Mouse (Mus musculus) midbrain, embryonic 10.5 days (tissue): Measurements from ENCODE around the gene Zdhhc18. TPM values are rescaled to one million over a fixed set of nuclear protein-coding genes. Genes with fewer than 3 reads are reported as not detected.

Experiments
- DNase-seq: peaks from one replicate; pipeline ENCODE4 v3.0.0-alpha.2; 2017; ENCODE audit warnings: low spot score
- H3K27ac ChIP-seq: fragments of 300-500 bp; sonication (generic); replicated peaks from 2 replicates; pipeline ENCODE4 v1.5.1; 2016; ENCODE audit warnings: mild to moderate bottlenecking
- H3K27me3 ChIP-seq: fragments of 300-500 bp; sonication (generic); 2 replicates; pipeline ENCODE4 v1.6.1; 2016; ENCODE audit warnings: low read depth, mild to moderate bottlenecking; ENCODE audit not compliant: poor library complexity, severe bottlenecking
- H3K36me3 ChIP-seq: fragments of 300-500 bp; sonication (generic); 2 replicates; pipeline ENCODE4 v1.6.1; 2016; ENCODE audit warnings: mild to moderate bottlenecking, moderate library complexity
- H3K4me1 ChIP-seq: fragments of 300-500 bp; sonication (generic); 2 replicates; pipeline ENCODE4 v1.6.1; 2016
- H3K4me3 ChIP-seq: fragments of 300-500 bp; sonication (generic); 2 replicates; pipeline ENCODE4 v1.5.1; 2016; ENCODE audit warnings: mild to moderate bottlenecking, moderate library complexity
- H3K9me3 ChIP-seq: fragments of 300-500 bp; sonication (generic); replicated peaks from 2 replicates; pipeline ENCODE4 v1.6.1; 2016; ENCODE audit warnings: mild to moderate bottlenecking
- WGBS: fragments of 180-500 bp; shearing (Covaris S2); methylation state at CpG from one replicate; pipeline ENCODE4 v1.1.7; 2016; 5-methylcytosine and 5-hydroxymethylcytosine counted together
- polyA plus RNA-seq: library from polyadenylated mRNA; unstranded; fragments of >200 nt; fragmentation: Nextera tagmentation; extraction: Ambion mirVana; gene quantifications from 2 replicates; pipeline ENCODE4 v1.2.1, GENCODE M21; 2016

Zdhhc18 gene
- polyA plus RNA-seq = 3.0 and 3.1 TPM in 2 replicates

- WGBS = 40% methylated on average over 7 of the region's 7 CpGs
- peak within 1 kb of the TSS; percentile 37 for H3K4me3 ChIP-seq
Observed at GRCm38 (mm10) chr4:133649989-133650699, at the start of gene Zdhhc18. Gene Zdhhc18 (minus strand): TSS chr4:133650154.

GRCm38 (mm10) chr4:133695363-133695762, 45.4 kb upstream of the Zdhhc18 start:
- Histone ChIP-seq H3K9me3 (no peaks in the 10 kb centered on the region), H3K4me3 (no peak overlapping the region), H3K27ac (no peak overlapping the region), H3K4me1 (no peaks in the 10 kb centered on the region), H3K36me3 (peaks cover 94% of the 10 kb centered on the region), H3K27me3 (no peaks in the 10 kb centered on the region)
- DNase-seq = no peak
- WGBS = 88% methylated on average over 3 of the region's 3 CpGs

More at GRCm38 (mm10) chr4:133649989-133650699, at the start of gene Zdhhc18:
- peaks cover 11% of the 10 kb centered on the region for H3K4me1 ChIP-seq
- DNase-seq = peak; percentile 75
- no peaks in the 10 kb centered on the region for H3K36me3 ChIP-seq
- H3K27ac ChIP-seq = peak within 1 kb of the TSS; percentile 29; the same call in 1 of the 2 replicates
- H3K9me3 ChIP-seq = peaks cover 2% of the 10 kb centered on the region; the same call in 1 of the 2 replicates
- no peaks in the 10 kb centered on the region for H3K27me3 ChIP-seq

- no peak overlapping the region for H3K4me3 ChIP-seq
- no peaks in the 10 kb centered on the region for H3K27me3 ChIP-seq
- no peak for DNase-seq
- H3K36me3 ChIP-seq = peaks cover 100% of the 10 kb centered on the region
- WGBS = 87% methylated on average over 5 of the region's 5 CpGs
- H3K9me3 ChIP-seq = no peaks in the 10 kb centered on the region
- H3K27ac ChIP-seq = no peak overlapping the region
- no peaks in the 10 kb centered on the region for H3K4me1 ChIP-seq
Observed at GRCm38 (mm10) chr4:133690252-133690651, 40.3 kb upstream of the Zdhhc18 start.

DNA sequence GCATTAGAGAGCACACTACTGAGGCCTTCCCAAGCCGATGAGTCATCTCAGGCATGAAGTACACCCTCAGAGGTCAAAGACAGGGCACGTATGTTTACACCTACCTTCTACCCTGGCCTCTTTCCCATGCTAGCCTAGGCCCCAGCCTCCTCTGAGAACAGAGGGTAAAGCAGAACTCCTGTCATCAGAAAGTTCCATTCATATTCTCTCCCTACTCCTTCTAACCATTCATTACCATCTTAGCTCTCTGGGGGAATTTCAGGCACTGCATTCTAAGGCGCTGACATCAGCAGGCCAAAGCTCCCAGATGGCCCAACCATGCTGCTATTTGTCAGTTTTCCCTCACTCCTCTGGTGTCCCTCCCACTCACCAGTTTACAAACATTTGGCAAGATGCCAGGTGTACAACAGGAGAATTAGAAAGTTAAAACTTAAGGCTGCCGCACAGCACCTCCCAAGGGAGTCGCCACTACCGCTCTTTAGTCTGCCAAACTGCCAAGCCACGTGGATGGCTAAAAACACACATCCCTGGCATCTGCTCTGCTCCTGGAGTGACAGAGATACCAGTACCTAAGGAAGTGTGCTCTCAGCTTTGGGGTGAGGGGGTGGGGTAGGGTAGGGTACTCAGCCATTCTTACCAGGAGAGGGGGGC, 38.6 kb upstream of the Zdhhc18 start:
- Histone ChIP-seq H3K27me3 (no peaks in the 10 kb centered on the region), H3K4me3 (no peak overlapping the region), H3K36me3 (peaks cover 100% of the 10 kb centered on the region), H3K4me1 (no peaks in the 10 kb centered on the region), H3K9me3 (no peaks in the 10 kb centered on the region), H3K27ac (no peak overlapping the region)
- DNase-seq = no peak
- WGBS = 92% methylated on average over 7 of the region's 7 CpGs

DNA sequence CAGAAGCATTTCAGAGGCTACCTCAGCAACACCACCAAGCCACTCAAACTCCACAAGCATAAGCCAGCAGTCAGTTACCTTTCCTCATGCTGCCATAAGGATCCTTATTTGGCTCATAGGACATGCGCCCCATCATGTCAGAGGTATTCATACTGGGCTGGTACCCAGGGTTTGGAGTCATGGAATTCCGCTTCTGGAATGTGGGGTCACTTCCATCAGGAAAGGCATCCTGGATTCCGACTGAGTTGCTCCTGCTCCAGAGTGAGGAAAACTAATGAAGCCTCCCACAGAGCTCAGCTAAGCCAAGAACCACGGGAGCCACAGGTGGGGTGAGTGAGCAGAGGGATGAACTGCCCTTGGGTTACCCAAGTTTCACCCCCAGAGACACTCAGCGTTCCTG, 37.2 kb upstream of the Zdhhc18 start:
- Histone ChIP-seq H3K36me3 (peaks cover 100% of the 10 kb centered on the region), H3K27ac (no peak overlapping the region), H3K9me3 (no peaks in the 10 kb centered on the region), H3K27me3 (no peaks in the 10 kb centered on the region), H3K4me1 (no peaks in the 10 kb centered on the region), H3K4me3 (no peak overlapping the region)
- no peak for DNase-seq
- WGBS = 87% methylated on average over 5 of the region's 5 CpGs

GRCm38 (mm10) chr4:133686512-133686911, 36.6 kb upstream of the Zdhhc18 start:
- Histone ChIP-seq H3K4me3 (no peak overlapping the region), H3K27me3 (no peaks in the 10 kb centered on the region), H3K4me1 (no peaks in the 10 kb centered on the region), H3K27ac (no peak overlapping the region), H3K9me3 (no peaks in the 10 kb centered on the region), H3K36me3 (peaks cover 100% of the 10 kb centered on the region)
- no peak for DNase-seq
- WGBS = 93% methylated on average over 11 of the region's 11 CpGs

GRCm38 (mm10) chr4:133680206-133680786, 30.3 kb upstream of the Zdhhc18 start:
- no peak overlapping the region for H3K4me3 ChIP-seq
- H3K27ac ChIP-seq = no peak overlapping the region
- no peaks in the 10 kb centered on the region for H3K9me3 ChIP-seq
- peaks cover 72% of the 10 kb centered on the region for H3K36me3 ChIP-seq
- no peak for DNase-seq
- H3K4me1 ChIP-seq = peaks cover 29% of the 10 kb centered on the region
- 93% methylated on average over 14 of the region's 14 CpGs for WGBS
- no peaks in the 10 kb centered on the region for H3K27me3 ChIP-seq

- Histone ChIP-seq H3K36me3 (peaks cover 65% of the 10 kb centered on the region), H3K4me3 (no peak overlapping the region), H3K27me3 (no peaks in the 10 kb centered on the region), H3K27ac (no peak overlapping the region), H3K4me1 (peaks cover 32% of the 10 kb centered on the region), H3K9me3 (no peaks in the 10 kb centered on the region)
- DNase-seq = no peak
- 95% methylated on average over 7 of the region's 7 CpGs for WGBS
Observed at GRCm38 (mm10) chr4:133679629-133680028, 29.7 kb upstream of the Zdhhc18 start.

DNA sequence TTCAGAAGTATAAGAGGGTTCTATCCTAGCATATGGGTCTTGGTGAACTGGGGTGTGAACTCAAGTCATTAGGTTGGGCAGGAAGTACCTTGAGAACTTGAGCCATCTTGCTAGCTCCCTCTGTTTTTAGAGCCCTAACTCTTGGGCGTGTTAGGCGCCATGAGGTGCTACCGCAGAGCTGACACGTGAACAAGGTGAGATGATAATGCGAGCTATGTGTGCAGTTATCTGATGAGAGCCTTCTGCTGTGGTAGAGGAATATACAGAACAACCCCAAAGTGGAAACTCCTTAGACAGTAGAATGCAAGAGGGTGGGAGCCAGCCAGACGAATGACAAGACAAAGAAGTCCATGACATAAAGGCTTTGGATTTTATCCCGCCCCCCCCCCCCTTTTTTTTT, 27.3 kb upstream of the Zdhhc18 start:
- 83% methylated on average over 7 of the region's 7 CpGs for WGBS
- H3K27ac ChIP-seq = no peak overlapping the region

DNA sequence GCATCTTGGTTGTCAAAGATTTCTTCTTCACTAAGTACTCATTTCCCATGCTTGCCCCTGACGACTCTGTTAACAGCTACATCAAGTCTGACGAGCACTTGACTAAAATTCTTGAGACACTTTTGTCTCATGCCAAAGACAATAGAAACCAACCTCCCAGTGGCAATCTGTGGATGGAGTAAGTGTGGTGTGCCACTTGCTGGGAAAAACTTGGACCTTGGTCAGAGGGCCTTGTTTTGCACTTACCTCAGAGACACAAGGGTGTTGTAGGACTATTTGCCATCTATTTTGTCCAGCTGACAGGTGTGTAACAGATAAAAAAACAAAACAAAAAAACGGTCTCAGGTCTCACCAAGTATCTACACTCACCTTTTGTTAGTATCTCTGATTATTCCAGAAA, 26.2 kb upstream of the Zdhhc18 start:
- no peaks in the 10 kb centered on the region for H3K27me3 ChIP-seq
- no peaks in the 10 kb centered on the region for H3K9me3 ChIP-seq
- no peak for DNase-seq
- peak overlapping the region; percentile 63; the same call in 1 of the 2 replicates for H3K27ac ChIP-seq
- peaks cover 31% of the 10 kb centered on the region for H3K36me3 ChIP-seq
- H3K4me1 ChIP-seq = peaks cover 61% of the 10 kb centered on the region
- H3K4me3 ChIP-seq = peak overlapping the region; percentile 28
- WGBS = 39% methylated on average over 3 of the region's 3 CpGs

More for the DNA sequence above, 27.3 kb upstream of the Zdhhc18 start:
- no peaks in the 10 kb centered on the region for H3K9me3 ChIP-seq
- H3K4me1 ChIP-seq = peaks cover 51% of the 10 kb centered on the region
- DNase-seq = no peak
- H3K36me3 ChIP-seq = peaks cover 41% of the 10 kb centered on the region
- H3K27me3 ChIP-seq = no peaks in the 10 kb centered on the region
- no peak overlapping the region for H3K4me3 ChIP-seq

GRCm38 (mm10) chr4:133675594-133676016, 25.7 kb upstream of the Zdhhc18 start:
- 1% methylated on average over 5 of the region's 5 CpGs for WGBS
- Histone ChIP-seq H3K27me3 (no peaks in the 10 kb centered on the region), H3K27ac (peak overlapping the region; percentile 63), H3K9me3 (no peaks in the 10 kb centered on the region), H3K4me1 (peaks cover 67% of the 10 kb centered on the region), H3K4me3 (peak overlapping the region; percentile 28), H3K36me3 (peaks cover 25% of the 10 kb centered on the region)
- DNase-seq = peak; percentile 71

GRCm38 (mm10) chr4:133674331-133674695, 24.4 kb upstream of the Zdhhc18 start:
- Histone ChIP-seq H3K9me3 (no peaks in the 10 kb centered on the region), H3K4me1 (peaks cover 78% of the 10 kb centered on the region), H3K27me3 (no peaks in the 10 kb centered on the region), H3K36me3 (peaks cover 12% of the 10 kb centered on the region), H3K27ac (no peak overlapping the region), H3K4me3 (no peak overlapping the region)
- no peak for DNase-seq
- 77% methylated on average over 8 of the region's 8 CpGs for WGBS
